9 mouse cellular contexts compared by ENCODE assay signal in genomic region chr6:21215491-21216191, GRCm38 (mm10). TPM values are rescaled to one million over a fixed set of nuclear protein-coding genes. Genes with fewer than 3 reads are reported as not detected.
DNase-seq lines count a peak whose midpoint lies in the region; ATAC-seq and TF ChIP-seq lines count a peak whose summit lies in the region.
"Had no signal": no experiment of that assay in that cellular context is flagged by ENCODE, and none has a peak within 500 bp of the region (broad histone marks: within the 10 kb centered on the region; RNA-seq: fewer than 3 reads in every experiment).

Kcnd2 (plus strand) TSS chr6:21215503.

- H3K27me3 ChIP-seq in heart, embryonic 10.5 days (ENCODE audit: insufficient read depth, poor library complexity, severe bottlenecking), result peaks cover 16% of the 10 kb centered on the region
- H3K27me3 ChIP-seq in neural tube, embryonic 14.5 days (ENCODE audit: control insufficient read depth, insufficient read depth, low read length), result no peaks in the 10 kb centered on the region; the same call in 1 of the 2 replicates

- TF ChIP-seq CTCF in brain, embryonic 14.5 days (IDR thresholded peaks at IDR 0.05; ENCODE audit: borderline replicate concordance, extremely low read depth, insufficient read depth, insufficient read length), result no peak

- H3K4me2 ChIP-seq in neural tube, embryonic 14.5 days (ENCODE audit: low read depth, low read length), result peak within 1 kb of the TSS; percentile 80

- DNase-seq in heart, adult 18-20 months, result no peak
- no peak for DNase-seq in heart, adult 9 months (ENCODE audit: low spot score in 2 of 2)
- DNase-seq in brain, embryonic 14.5 days (ENCODE audit: low read depth), result no peak
- DNase-seq in heart, embryonic 10.5 days (ENCODE audit: low spot score), result no peak
- DNase-seq in left cerebral cortex, postnatal 10 days (ENCODE audit: extremely low spot score in 1 of 2, low spot score in 2 of 2), result peak in 1 of 2 experiments; percentile 56
- DNase-seq in ovary, postnatal 36 days (ENCODE audit: low spot score), result no peak
- DNase-seq in right cerebral cortex, postnatal 25 days, result no peak

- no peak for TF ChIP-seq POLR2A in brain, embryonic 14.5 days (IDR thresholded peaks at IDR 0.05; ENCODE audit: borderline replicate concordance, extremely low read depth, insufficient read depth, insufficient read length, poor library complexity, severe bottlenecking)

- peak within 1 kb of the TSS; percentile 85 for H3K27ac ChIP-seq in heart, embryonic 10.5 days
- H3K27ac ChIP-seq in neural tube, embryonic 14.5 days (ENCODE audit: low read depth, low read length), result peak within 1 kb of the TSS; percentile 89

- intact Hi-C loops in left cerebral cortex, postnatal 10 days (cut with DNase I), result loop anchor here (2.0 to 10.0 kb wide), 3 partner anchors 375 to 1129 kb away; no protein-coding TSS in a partner anchor

- H3K4me3 ChIP-seq in heart, embryonic 10.5 days, result peak within 1 kb of the TSS; percentile 87
- H3K4me3 ChIP-seq in neural tube, embryonic 14.5 days (ENCODE audit: low read depth, low read length), result peak within 1 kb of the TSS; percentile 82
- H3K4me3 ChIP-seq: erythroblast, embryonic 14.5 days had no signal

- peak; percentile 7 for ATAC-seq in neural tube, embryonic 14.5 days (ENCODE audit: low read depth)

- H3K36me3 ChIP-seq in heart, embryonic 10.5 days, result no peaks in the 10 kb centered on the region
- no peaks in the 10 kb centered on the region for H3K36me3 ChIP-seq in neural tube, embryonic 14.5 days (ENCODE audit: control insufficient read depth, insufficient read depth, low read length)

- peak within 1 kb of the TSS; percentile 86 for H3K9ac ChIP-seq in neural tube, embryonic 14.5 days (replicated peaks; ENCODE audit: low read depth, low read length)

- no peaks in the 10 kb centered on the region for H3K9me3 ChIP-seq in heart, embryonic 10.5 days
- no peaks in the 10 kb centered on the region for H3K9me3 ChIP-seq in neural tube, embryonic 14.5 days (ENCODE audit: control insufficient read depth, low read length)

- no peaks in the 10 kb centered on the region for H3K4me1 ChIP-seq in heart, embryonic 10.5 days
- H3K4me1 ChIP-seq in neural tube, embryonic 14.5 days (ENCODE audit: control insufficient read depth, insufficient read depth, low read length), result no peaks in the 10 kb centered on the region

- 8% methylated on average over 34 of the region's 34 CpGs for WGBS in heart, embryonic 10.5 days
- 8% methylated on average over 34 of the region's 34 CpGs for WGBS in neural tube, embryonic 14.5 days

RNA-seq across cellular contexts. Expression of gene Kcnd2, which starts in this region (rescaled TPM):
- 10 to 100 TPM; 14.8 to 16.5 TPM for total RNA-seq in heart, adult 18-20 months (2021)
- 9.7 and 18.4 TPM in 2 replicates for polyA plus RNA-seq in brain, embryonic 14.5 days (2012; rRNA removed)
- 0.62 and 1.3 TPM in 2 replicates for polyA plus RNA-seq in heart, embryonic 10.5 days (2016; fragmentation: Nextera tagmentation; extraction: Ambion mirVana)
- 10 to 100 TPM; 76.4 to 77.5 TPM for total RNA-seq in left cerebral cortex, postnatal 10 days (2021)
- 29.5 and 38.5 TPM in 2 replicates for polyA plus RNA-seq in neural tube, embryonic 14.5 days (2014; fragmentation: Nextera tagmentation; extraction: Ambion mirVana)
- polyA plus RNA-seq: erythroblast, embryonic 14.5 days had no signal

Comparison
In these comparisons a context has a peak if more than half of its experiments do, and no peak if none do; other contexts are left out.
1. RNA of gene Kcnd2 (total RNA-seq): 76.4 to 77.5 TPM in left cerebral cortex, postnatal 10 days; 14.8 to 16.5 TPM in heart, adult 18-20 months; every median in the first group is over 4 times any median in the second.